Mouse (Mus musculus) colon, adult 2 months (tissue): ENCODE results near the gene Uap1l1. TPM values are rescaled to one million over a fixed set of nuclear protein-coding genes. Genes with fewer than 3 reads are reported as not detected.

Experiments
- polyA plus RNA-seq: library from polyadenylated mRNA; depleted of rRNA; stranded (reverse); fragments of >200 nt; gene quantifications from 2 replicates; pipeline ENCODE4 v1.2.3, GENCODE M21; 2012; rRNA removed

Uap1l1 gene
- polyA plus RNA-seq, result 53.2 and 76.3 TPM in 2 replicates

GRCm38 (mm10) chr2:25365091-25365761 lies at the start of gene Uap1l1:
Gene Uap1l1, minus strand, starts transcription at chr2:25365682.

DNA sequence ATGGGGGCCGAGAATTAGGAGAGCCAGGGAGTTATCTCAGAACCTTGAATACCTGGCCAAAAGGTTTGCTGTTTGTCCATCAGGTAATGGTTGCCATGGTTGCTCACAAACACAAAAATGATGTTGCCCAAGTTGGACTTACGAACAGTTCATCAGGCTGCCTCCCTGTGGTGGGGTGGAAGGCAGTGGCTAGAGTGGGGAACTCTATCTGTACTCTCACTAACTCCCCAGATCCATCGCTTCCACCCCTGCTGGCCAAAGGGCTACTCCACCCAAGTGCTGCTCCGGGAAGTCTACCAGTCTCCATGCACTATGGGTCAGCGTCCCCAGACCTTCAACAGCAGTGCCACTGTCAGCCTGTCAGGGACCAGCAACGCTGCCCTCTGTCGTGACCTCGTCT lies 33.6 kb upstream of the Uap1l1 start, which contains the start of gene Npdc1:
TSS of gene Npdc1 (plus strand) at position 301 of the 400 bp plus-strand sequence.

DNA sequence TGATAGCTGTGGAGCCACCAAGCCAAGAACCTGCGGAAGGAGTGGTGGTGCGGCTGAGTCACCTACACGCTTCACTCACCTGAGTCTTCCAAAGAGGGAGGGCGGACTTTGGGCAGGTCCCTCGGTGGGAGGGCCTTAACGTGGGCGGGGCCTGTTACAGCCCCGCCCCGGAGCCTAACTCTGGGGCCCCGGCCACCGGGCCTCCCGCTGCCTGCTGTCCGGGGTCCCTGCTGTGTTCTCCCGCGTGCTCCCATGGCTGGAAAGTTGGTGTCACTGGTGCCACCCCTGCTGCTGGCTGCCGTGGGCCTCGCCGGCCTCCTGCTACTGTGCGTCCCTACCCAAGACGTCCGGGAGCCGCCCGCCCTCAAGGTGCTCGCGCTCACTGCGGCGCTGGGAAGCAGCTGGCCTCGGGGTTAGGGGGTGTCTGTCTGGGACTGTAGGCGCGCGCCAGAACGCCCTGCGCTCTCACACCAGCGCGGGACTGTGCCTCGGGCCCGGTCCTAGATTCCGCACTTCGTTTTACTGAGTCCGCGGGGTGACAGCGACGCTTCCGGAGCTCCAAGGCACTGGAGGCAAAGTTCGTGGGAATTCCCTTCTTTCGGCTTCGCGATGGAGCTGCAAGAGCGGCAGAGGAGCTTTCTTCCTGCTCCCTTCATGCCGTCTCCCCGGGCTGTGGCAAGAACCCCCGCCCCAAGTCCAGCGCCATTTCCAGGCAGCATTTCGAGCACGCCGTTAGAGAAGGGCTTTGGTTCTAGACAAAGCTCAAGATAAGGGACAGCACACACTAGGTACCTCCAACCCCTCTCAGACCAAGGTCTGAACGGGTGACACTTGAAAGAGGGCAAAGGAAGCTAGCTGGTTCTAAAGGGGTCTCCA lies 30.5 kb upstream of the Uap1l1 start, which contains the start of gene Entpd2:
TSS of gene Entpd2 (plus strand) at position 154 of the 876 bp plus-strand sequence.

GRCm38 (mm10) chr2:25371764-25372643 lies 6.5 kb upstream of the Uap1l1 start, which contains the start of gene Sapcd2:
Gene Sapcd2, plus strand, starts transcription at chr2:25372321.

DNA sequence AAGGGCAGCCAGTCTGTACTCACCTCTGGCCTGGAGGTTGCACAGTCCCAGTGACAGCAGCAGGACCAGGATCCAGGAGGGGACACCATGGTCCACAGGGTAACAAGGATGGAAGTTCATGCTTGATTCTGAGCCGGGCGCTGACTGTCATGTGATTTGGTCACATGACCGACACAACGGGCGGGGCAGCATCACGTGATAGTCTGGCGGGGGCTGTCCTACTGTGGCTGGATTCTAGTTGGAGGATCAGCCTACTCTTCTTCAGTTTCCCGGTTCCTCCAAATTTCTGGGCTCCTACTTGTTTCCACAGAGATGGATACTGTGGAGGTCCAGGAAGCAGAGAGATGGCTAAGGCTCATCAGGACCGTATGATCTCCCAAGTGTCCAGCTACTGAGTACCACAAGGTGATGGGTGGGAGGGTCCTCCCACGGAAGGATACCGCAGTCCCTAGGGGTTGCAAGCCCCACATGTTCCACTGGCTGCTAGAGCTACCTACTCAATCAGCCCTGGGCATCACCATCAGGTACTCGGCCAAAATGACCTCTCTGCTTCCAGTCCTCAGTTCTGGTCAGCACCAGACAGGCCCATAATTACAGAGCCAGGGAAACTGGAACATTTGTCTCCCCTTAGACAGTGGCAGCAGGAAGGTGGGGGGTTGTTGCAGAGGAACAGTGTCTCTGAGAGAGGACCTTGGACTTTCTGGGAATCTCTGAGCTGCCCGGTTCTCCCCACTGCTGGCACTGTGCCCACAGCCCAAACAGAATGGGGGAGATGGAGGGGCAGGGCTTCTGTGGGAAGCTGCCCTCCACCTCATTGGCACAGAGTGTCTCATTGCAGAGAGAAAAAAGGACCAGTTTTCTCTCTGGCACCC lies 9.0 kb downstream of the Uap1l1 start, which contains the start of gene Dpp7:
TSS of gene Dpp7 (minus strand) at position 152 of the 872 bp plus-strand sequence.

DNA sequence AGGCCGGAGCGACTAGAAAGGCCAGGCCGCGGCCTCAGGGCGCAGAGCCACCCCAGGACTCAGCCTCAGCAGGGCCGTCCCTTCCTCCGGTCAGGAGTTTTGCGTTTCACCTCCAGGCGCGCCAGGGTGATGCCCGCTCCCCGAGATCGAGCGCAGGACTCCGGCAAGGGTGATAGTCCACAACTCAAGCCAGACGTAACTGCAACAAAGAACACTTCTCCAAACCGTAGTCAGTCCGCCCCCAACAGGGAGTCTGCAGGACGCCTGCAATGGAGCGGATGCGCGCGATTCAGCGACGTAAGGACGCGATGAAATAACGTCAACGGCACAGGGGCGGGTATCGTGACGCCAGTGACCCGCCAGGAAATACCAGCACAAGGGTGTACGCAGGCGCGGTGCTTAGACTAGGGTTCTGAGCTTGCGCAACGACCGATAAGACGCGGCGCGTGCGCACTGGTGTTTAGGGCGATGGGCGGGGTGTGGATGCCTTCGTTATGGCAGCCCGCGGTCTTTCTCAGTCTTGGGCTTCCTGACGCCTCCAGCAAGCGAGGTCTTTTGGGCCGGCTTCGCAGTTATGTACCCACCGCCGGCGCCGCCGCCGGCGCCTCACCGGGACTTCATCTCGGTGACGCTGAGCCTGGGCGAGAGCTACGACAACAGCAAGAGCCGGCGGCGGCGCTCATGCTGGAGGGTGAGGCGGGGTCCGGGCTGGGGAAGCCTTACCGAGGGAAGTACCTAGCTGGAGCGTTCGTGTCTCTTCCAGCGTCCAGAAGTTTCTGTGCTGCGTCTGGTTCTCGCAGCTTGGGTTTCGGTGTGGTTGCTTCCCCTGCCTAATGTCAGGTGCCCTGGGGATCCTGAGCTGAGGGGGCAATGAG lies 33.0 kb downstream of the Uap1l1 start, which contains the start of gene Man1b1:
TSS of gene Man1b1 (plus strand) at position 53 of the 875 bp plus-strand sequence.

DNA sequence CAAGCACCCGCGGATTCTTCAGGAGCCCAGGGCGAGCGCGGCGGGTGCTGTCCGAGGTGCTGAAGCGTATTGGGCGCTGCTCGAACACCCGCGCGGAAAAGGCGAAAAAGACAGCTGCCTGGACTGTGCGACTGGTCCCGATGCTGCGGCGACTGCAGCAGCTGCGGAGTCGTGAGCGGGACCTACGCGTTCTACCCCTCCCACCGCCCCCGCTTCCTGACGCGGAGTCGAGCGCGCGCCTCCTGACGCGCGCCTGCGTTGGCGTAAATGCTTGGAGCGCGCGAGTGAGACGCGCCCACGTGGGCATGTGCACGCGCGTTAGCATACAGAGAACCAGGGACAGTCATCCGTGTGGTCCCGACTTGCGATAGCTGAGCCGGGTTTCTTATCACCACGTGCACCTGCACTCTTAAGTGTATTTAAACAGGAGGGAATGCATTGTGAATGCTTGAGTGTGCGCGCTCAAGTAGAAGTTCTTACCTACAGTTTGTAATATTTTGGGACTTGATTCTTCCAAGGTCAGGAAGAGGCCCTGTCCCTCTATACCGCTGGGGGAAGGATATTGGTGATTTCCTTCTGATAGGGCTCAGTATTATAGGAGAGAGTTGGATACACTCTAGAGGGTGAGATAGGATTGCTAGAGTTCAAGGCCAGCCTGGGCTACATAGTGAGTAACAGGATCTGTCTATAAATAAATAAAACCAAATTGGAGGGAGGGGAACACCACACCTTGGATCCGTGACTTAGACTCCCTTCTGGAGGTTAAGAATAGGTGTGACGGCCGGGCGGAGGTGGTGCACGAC lies 46.3 kb downstream of the Uap1l1 start, which contains the start of gene Grin1:
TSS of gene Grin1 (minus strand) at position 217 of the 803 bp plus-strand sequence.

Other genes starting within 250 kb of the Uap1l1 start
- 38.5 and 40.0 TPM in 2 replicates for gene Nrarp, start 184.9 kb downstream of the Uap1l1 start, polyA plus RNA-seq
- 73.5 and 77.4 TPM in 2 replicates for gene Tor4a, start 168.8 kb downstream of the Uap1l1 start, polyA plus RNA-seq
- gene Nelfb, start 154.2 kb downstream of the Uap1l1 start, polyA plus RNA-seq, result 58.5 and 62.9 TPM in 2 replicates
- 0.19 TPM in 1 of 2 replicates, not detected in the other for gene Stpg3, start 151.0 kb downstream of the Uap1l1 start, polyA plus RNA-seq
- gene Fam166a, start 146.9 kb downstream of the Uap1l1 start, polyA plus RNA-seq, result 0.10 TPM in 1 of 2 replicates, not detected in the other
- gene Tubb4b, start 141.0 kb downstream of the Uap1l1 start, polyA plus RNA-seq, result 680 and 930 TPM in 2 replicates
- 0.06 TPM in 1 of 2 replicates, not detected in the other for gene Slc34a3, start 131.3 kb downstream of the Uap1l1 start, polyA plus RNA-seq
- not detected in 2 replicates for gene Rnf224, start 128.9 kb downstream of the Uap1l1 start, polyA plus RNA-seq
- 17.8 and 19.3 TPM in 2 replicates for gene Rnf208, start 123.4 kb downstream of the Uap1l1 start, polyA plus RNA-seq
- gene Cysrt1, start 123.2 kb downstream of the Uap1l1 start, polyA plus RNA-seq, result 0.41 TPM in 1 of 2 replicates, not detected in the other
- 26.9 and 28.8 TPM in 2 replicates for gene AL732309.1, start 118.8 kb downstream of the Uap1l1 start, polyA plus RNA-seq
- gene Tmem203, start 110.2 kb downstream of the Uap1l1 start, polyA plus RNA-seq, result 39.1 and 59.2 TPM in 2 replicates
- gene Tprn, start 103.1 kb downstream of the Uap1l1 start, polyA plus RNA-seq, result 194 and 199 TPM in 2 replicates
- 68.4 and 69.1 TPM in 2 replicates for gene Ssna1, start 93.2 kb downstream of the Uap1l1 start, polyA plus RNA-seq
- 80.9 and 85.4 TPM in 2 replicates for gene Anapc2, start 93.2 kb downstream of the Uap1l1 start, polyA plus RNA-seq
- gene Tmem210, start 77.5 kb downstream of the Uap1l1 start, polyA plus RNA-seq, result not detected in 2 replicates
- gene Lrrc26, start 75.8 kb downstream of the Uap1l1 start, polyA plus RNA-seq, result 197 and 281 TPM in 2 replicates
- 1.5 TPM in 2 replicates for gene Grin1, start 46.5 kb downstream of the Uap1l1 start, polyA plus RNA-seq
- 15.6 and 17.3 TPM in 2 replicates for gene Man1b1, start 33.3 kb downstream of the Uap1l1 start, polyA plus RNA-seq
- gene Dpp7, start 9.3 kb downstream of the Uap1l1 start, polyA plus RNA-seq, result 37.3 and 38.5 TPM in 2 replicates
- gene Sapcd2, start 6.6 kb upstream of the Uap1l1 start, polyA plus RNA-seq, result 24.4 and 27.1 TPM in 2 replicates
- 66.7 and 73.6 TPM in 2 replicates for gene Entpd2, start 30.2 kb upstream of the Uap1l1 start, polyA plus RNA-seq
- gene Npdc1, start 33.7 kb upstream of the Uap1l1 start, polyA plus RNA-seq, result 246 and 266 TPM in 2 replicates
- 0.19 and 0.25 TPM in 2 replicates for gene Fut7, start 57.6 kb upstream of the Uap1l1 start, polyA plus RNA-seq
- 19.3 and 24.9 TPM in 2 replicates for gene Abca2, start 63.0 kb upstream of the Uap1l1 start, polyA plus RNA-seq
- 1.6 and 2.1 TPM in 2 replicates for gene Clic3, start 91.2 kb upstream of the Uap1l1 start, polyA plus RNA-seq
- gene Paxx, start 95.4 kb upstream of the Uap1l1 start, polyA plus RNA-seq, result 66.2 and 79.3 TPM in 2 replicates
- 0.21 and 0.37 TPM in 2 replicates for gene Ptgds, start 104.4 kb upstream of the Uap1l1 start, polyA plus RNA-seq
- gene Lcn12, start 128.2 kb upstream of the Uap1l1 start, polyA plus RNA-seq, result not detected in 2 replicates
- gene Fbxw5, start 135.1 kb upstream of the Uap1l1 start, polyA plus RNA-seq, result 23.6 and 29.7 TPM in 2 replicates
- 1.7 and 2.4 TPM in 2 replicates for gene C8g, start 136.0 kb upstream of the Uap1l1 start, polyA plus RNA-seq
- 13.4 and 15.1 TPM in 2 replicates for gene Traf2, start 181.3 kb upstream of the Uap1l1 start, polyA plus RNA-seq
- gene Edf1, start 192.2 kb upstream of the Uap1l1 start, polyA plus RNA-seq, result 208 and 259 TPM in 2 replicates
- gene Mamdc4, start 209.2 kb upstream of the Uap1l1 start, polyA plus RNA-seq, result 3.1 and 10.3 TPM in 2 replicates
- gene Phpt1, start 209.5 kb upstream of the Uap1l1 start, polyA plus RNA-seq, result 20.9 and 24.9 TPM in 2 replicates
- gene Ajm1, start 216.1 kb upstream of the Uap1l1 start, polyA plus RNA-seq, result 2.2 and 2.4 TPM in 2 replicates
- 64.1 and 64.2 TPM in 2 replicates for gene Rabl6, start 242.8 kb upstream of the Uap1l1 start, polyA plus RNA-seq